Mouse (Mus musculus) heart, adult 2 months (tissue): Measurements from ENCODE around the gene Irf2bp2. TPM values are rescaled to one million over a fixed set of nuclear protein-coding genes. Genes with fewer than 3 reads are reported as not detected.

Experiments used
- DNase-seq, 2 experiments: peaks; one replicate each; pipeline ENCODE4 v3.0.0; 2021
- H3K27ac ChIP-seq: fragments of 200-600 bp; 2 replicates; pipeline ENCODE4 v1.8.1; 2022
- H3K27me3 ChIP-seq: fragments of 200-500 bp; 2 replicates; pipeline ENCODE4 v1.6.1; 2012; ENCODE audit warnings: mild to moderate bottlenecking, low read length, inconsistent platforms, mixed read lengths; ENCODE audit not compliant: control insufficient read depth, insufficient read depth
- H3K36me3 ChIP-seq: fragments of 200-500 bp; 2 replicates; pipeline ENCODE4 v1.6.1; 2012; ENCODE audit warnings: low read length, inconsistent platforms; ENCODE audit not compliant: control insufficient read depth, insufficient read depth
- H3K4me1 ChIP-seq: fragments of 200-500 bp; 2 replicates; pipeline ENCODE4 v1.6.1; 2011; ENCODE audit warnings: low read length; ENCODE audit not compliant: control insufficient read depth, insufficient read depth
- H3K4me3 ChIP-seq: fragments of 200-600 bp; 2 replicates; pipeline ENCODE4 v1.8.1; 2022
- H3K79me2 ChIP-seq: fragments of 200-500 bp; replicated peaks from 2 replicates; pipeline ENCODE4 v1.6.1; 2012; ENCODE audit warnings: mild to moderate bottlenecking, inconsistent platforms, low read length, moderate library complexity, mixed read lengths; ENCODE audit not compliant: control insufficient read depth, insufficient read depth
- H3K9ac ChIP-seq: fragments of 200-500 bp; 2 replicates; pipeline ENCODE4 v1.6.1; 2012; ENCODE audit warnings: low read depth, mild to moderate bottlenecking, control low read depth, inconsistent platforms, low read length, mixed read lengths
- CTCF ChIP-seq: fragments of 200-600 bp; IDR thresholded peaks from 2 replicates; pipeline ENCODE4 v1.8.1; 2022; ENCODE audit warnings: antibody characterized with exemption, mild to moderate bottlenecking, moderate library complexity
- EP300 ChIP-seq: fragments of 200-500 bp; IDR thresholded peaks from 2 replicates; pipeline ENCODE4 v1.6.1; 2011; ENCODE audit warnings: low read depth, low read length, control low read depth; ENCODE audit not compliant: insufficient read depth
- POLR2A ChIP-seq: fragments of 200-500 bp; IDR thresholded peaks from 2 replicates; pipeline ENCODE4 v1.6.1; 2011; ENCODE audit warnings: mild to moderate bottlenecking, low read depth, low read length, control low read depth; ENCODE audit not compliant: insufficient read depth
- WGBS: fragments of 180-500 bp; shearing (Covaris S2); methylation state at CpG from one replicate; pipeline ENCODE4 v1.1.7; 2018; 5-methylcytosine and 5-hydroxymethylcytosine counted together
- intact Hi-C: fragments of 180-260 bp; cut with DNase I; formaldehyde crosslinking; loops from one replicate; pipeline ENCODE4 v1.15.1; 2025
- polyA plus RNA-seq: library from polyadenylated mRNA; depleted of rRNA; stranded (reverse); fragments of >200 nt; gene quantifications from 2 replicates; pipeline ENCODE4 v1.2.3, GENCODE M21; 2012
- total RNA-seq, 2 experiments: library from RNA; stranded (reverse); gene quantifications; 2 replicates each; pipeline ENCODE4 v1.2.3; 2021

Gene Irf2bp2
- total and polyA plus RNA-seq, 3 experiments: 33.8 to 132 (median 56.3) TPM

DNA sequence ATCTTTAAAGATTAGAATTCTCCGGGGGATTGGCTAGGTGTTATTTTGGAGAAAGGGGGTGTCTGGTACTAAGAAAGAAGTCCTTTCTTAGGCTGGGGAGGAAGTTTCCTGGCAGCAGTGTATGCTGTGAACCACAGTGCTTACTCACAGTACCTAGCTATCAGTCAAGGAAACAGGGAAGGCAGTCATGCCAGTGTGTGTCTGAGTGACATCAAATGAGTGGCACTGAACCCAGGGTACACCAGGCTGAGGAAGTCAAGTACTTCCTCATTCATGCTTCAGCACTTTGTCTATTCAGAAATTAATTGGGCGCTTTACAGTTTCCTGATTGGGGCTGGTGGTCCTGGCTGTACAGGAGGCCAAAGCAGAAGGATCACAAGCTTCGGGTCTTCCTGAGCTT, 34.8 kb upstream of the Irf2bp2 start:
- no peak for DNase-seq
- no peaks in the 10 kb centered on the region for H3K79me2 ChIP-seq
- WGBS: 75% methylated on average over 3 of the region's 3 CpGs
- no peaks in the 10 kb centered on the region for H3K36me3 ChIP-seq
- TF ChIP-seq POLR2A: no peak
- TF ChIP-seq CTCF: no peak
- no peak for TF ChIP-seq EP300
- no peaks in the 10 kb centered on the region for H3K27me3 ChIP-seq
- no peaks in the 10 kb centered on the region for H3K4me1 ChIP-seq
- H3K9ac ChIP-seq: no peak overlapping the region
- no peak overlapping the region for H3K4me3 ChIP-seq
- H3K27ac ChIP-seq: no peak overlapping the region
- intact Hi-C loops: no loop called here

- Histone ChIP-seq H3K4me3 (no peak overlapping the region), H3K27me3 (no peaks in the 10 kb centered on the region), H3K4me1 (no peaks in the 10 kb centered on the region), H3K36me3 (no peaks in the 10 kb centered on the region), H3K27ac (no peak overlapping the region), H3K9ac (no peak overlapping the region), H3K79me2 (no peaks in the 10 kb centered on the region)
- TF ChIP-seq POLR2A (no peak), EP300 (no peak), CTCF (no peak)
- 76% methylated on average over 11 of the region's 11 CpGs for WGBS
- intact Hi-C loops: no loop called here
- DNase-seq: no peak
Measured at GRCm38 (mm10) chr8:126626415-126626814, 32.6 kb upstream of the Irf2bp2 start.

GRCm38 (mm10) chr8:126622111-126622795, 28.5 kb upstream of the Irf2bp2 start:
- H3K9ac ChIP-seq: no peak overlapping the region
- H3K4me3 ChIP-seq: no peak overlapping the region
- DNase-seq: no peak
- TF ChIP-seq CTCF: no peak
- TF ChIP-seq EP300: no peak
- TF ChIP-seq POLR2A: no peak
- H3K4me1 ChIP-seq: 0 out of 2 replicates have a peak, but pooled peaks cover 2% of the 10 kb centered on the region
- H3K36me3 ChIP-seq: no peaks in the 10 kb centered on the region
- H3K79me2 ChIP-seq: no peaks in the 10 kb centered on the region
- H3K27ac ChIP-seq: no peak overlapping the region
- intact Hi-C loops: no loop called here
- 89% methylated on average over 9 of the region's 9 CpGs for WGBS
- H3K27me3 ChIP-seq: no peaks in the 10 kb centered on the region

DNA sequence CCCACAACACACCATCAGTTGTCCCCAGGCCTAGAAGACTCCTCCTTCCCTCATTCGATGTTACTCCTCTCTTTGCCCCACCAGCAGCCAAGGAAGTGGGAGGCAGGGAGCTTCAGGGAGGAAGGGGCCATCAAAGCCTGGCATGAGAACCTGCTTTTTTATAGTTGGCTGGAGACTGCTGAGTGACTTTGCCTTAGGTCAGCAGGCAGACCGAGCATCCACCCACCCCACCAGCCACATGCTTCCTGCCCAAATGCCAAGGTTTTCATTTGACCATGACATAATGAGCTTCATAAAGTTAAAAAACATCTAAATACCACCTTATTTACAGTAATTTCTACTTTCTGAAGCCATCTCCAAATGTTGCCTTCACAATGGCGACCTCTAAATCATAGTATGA, 26.9 kb upstream of the Irf2bp2 start:
- Histone ChIP-seq H3K4me3 (no peak overlapping the region), H3K79me2 (no peaks in the 10 kb centered on the region), H3K36me3 (no peaks in the 10 kb centered on the region), H3K4me1 (peaks cover 5% of the 10 kb centered on the region), H3K27ac (no peak overlapping the region), H3K9ac (no peak overlapping the region), H3K27me3 (no peaks in the 10 kb centered on the region)
- intact Hi-C loops: no loop called here
- WGBS: 61% methylated on average over 3 of the region's 3 CpGs
- no peak for TF ChIP-seq CTCF
- no peak for TF ChIP-seq POLR2A
- no peak for TF ChIP-seq EP300
- no peak for DNase-seq

DNA sequence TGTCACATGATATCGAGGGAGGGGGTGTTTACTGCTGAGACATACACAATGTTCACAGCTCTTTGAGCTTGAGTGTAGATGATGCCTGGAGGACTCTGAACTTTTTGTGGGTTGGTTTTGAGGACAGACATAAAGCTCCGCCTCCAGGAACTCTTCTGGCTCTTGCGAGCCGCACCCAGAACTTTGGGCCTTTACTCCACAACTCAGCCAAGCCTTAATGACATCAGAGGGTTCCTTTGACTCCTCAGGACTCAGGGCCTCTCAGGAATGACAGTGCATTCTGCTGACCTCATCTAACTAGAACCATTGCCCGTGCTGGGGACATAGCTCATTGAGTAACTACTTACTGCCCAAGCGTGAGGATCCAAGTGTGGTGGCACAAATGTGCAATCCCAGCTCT, 25.7 kb upstream of the Irf2bp2 start:
- Histone ChIP-seq H3K4me1 (peaks cover 16% of the 10 kb centered on the region), H3K4me3 (no peak overlapping the region), H3K79me2 (no peaks in the 10 kb centered on the region), H3K27ac (no peak overlapping the region), H3K27me3 (no peaks in the 10 kb centered on the region), H3K36me3 (no peaks in the 10 kb centered on the region), H3K9ac (no peak overlapping the region)
- intact Hi-C loops: loop anchor here (1.0 kb wide), 1 partner anchor 36 kb away; no protein-coding TSS in a partner anchor
- WGBS: 90% methylated on average over 6 of the region's 6 CpGs
- TF ChIP-seq CTCF (no peak), EP300 (no peak), POLR2A (no peak)
- DNase-seq: no peak

DNA sequence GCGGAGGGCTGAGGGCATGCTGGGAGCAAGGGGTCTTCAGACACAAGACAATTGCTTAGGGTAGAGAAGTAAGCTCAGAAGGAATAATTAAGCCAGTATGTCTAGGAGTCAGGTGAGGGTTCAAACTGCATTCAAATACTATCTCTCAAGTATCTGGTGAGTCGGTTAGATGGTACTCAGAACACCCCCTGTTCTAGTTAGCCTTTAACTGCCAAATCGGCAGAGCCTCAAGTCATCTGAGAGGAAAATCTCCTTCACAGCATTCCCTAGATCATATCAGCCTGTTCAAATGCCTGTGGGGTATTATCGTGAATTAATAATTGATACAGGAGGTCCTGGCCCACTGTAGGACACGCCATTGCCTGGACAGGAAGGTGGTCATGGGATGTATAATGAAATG, 23.9 kb upstream of the Irf2bp2 start:
- Histone ChIP-seq H3K27ac (peak overlapping the region; percentile 82; the same call in 1 of the 2 replicates), H3K79me2 (no peaks in the 10 kb centered on the region), H3K4me3 (no peak overlapping the region), H3K4me1 (peaks cover 21% of the 10 kb centered on the region), H3K36me3 (no peaks in the 10 kb centered on the region), H3K27me3 (no peaks in the 10 kb centered on the region), H3K9ac (no peak overlapping the region)
- no peak for TF ChIP-seq POLR2A
- no peak for TF ChIP-seq CTCF
- no peak for TF ChIP-seq EP300
- no peak for DNase-seq
- intact Hi-C loops: loop anchor here (2.0 kb wide), 1 partner anchor 47 kb away; no protein-coding TSS in a partner anchor
- 94% methylated on average over 5 of the region's 5 CpGs for WGBS
